Mouse (Mus musculus) neural tube, embryonic 12.5 days (tissue): ENCODE results near the gene Otub1. TPM values are rescaled to one million over a fixed set of nuclear protein-coding genes. Genes with fewer than 3 reads are reported as not detected.

ENCODE experiments used
- ATAC-seq: fragments of 200-750 bp; cut with Nextera tagmentation; 2 replicates; pipeline ENCODE4 v1.8.0; 2017; ENCODE audit warnings: low read depth, mild to moderate bottlenecking, moderate TSS enrichment, moderate library complexity; ENCODE audit not compliant: low FRiP score
- H3K27ac ChIP-seq: fragments of 300-500 bp; sonication (generic); 2 replicates; pipeline ENCODE4 v1.5.1; 2016
- H3K27me3 ChIP-seq: fragments of 300-500 bp; sonication (generic); replicated peaks from 2 replicates; pipeline ENCODE4 v1.6.1; 2016; ENCODE audit warnings: mild to moderate bottlenecking
- H3K36me3 ChIP-seq: fragments of 300-500 bp; sonication (generic); 2 replicates; pipeline ENCODE4 v1.6.1; 2016; ENCODE audit warnings: mild to moderate bottlenecking
- H3K4me1 ChIP-seq: fragments of 300-500 bp; sonication (generic); 2 replicates; pipeline ENCODE4 v1.6.1; 2016
- H3K4me2 ChIP-seq: fragments of 300-500 bp; sonication (generic); replicated peaks from 2 replicates; pipeline ENCODE4 v1.6.1; 2016; ENCODE audit warnings: mild to moderate bottlenecking
- H3K4me3 ChIP-seq: fragments of 300-500 bp; sonication (generic); 2 replicates; pipeline ENCODE4 v1.5.1; 2016
- H3K9ac ChIP-seq: fragments of 300-500 bp; sonication (generic); 2 replicates; pipeline ENCODE4 v1.6.1; 2016; ENCODE audit warnings: mild to moderate bottlenecking
- H3K9me3 ChIP-seq: fragments of 300-500 bp; sonication (generic); 2 replicates; pipeline ENCODE4 v1.6.1; 2016; ENCODE audit warnings: mild to moderate bottlenecking
- WGBS: fragments of 180-500 bp; shearing (Covaris S2); methylation state at CpG from one replicate; pipeline ENCODE4 v1.1.7; 2016; 5-methylcytosine and 5-hydroxymethylcytosine counted together
- polyA plus RNA-seq: library from polyadenylated mRNA; unstranded; fragments of >200 nt; fragmentation: Nextera tagmentation; extraction: Ambion mirVana; gene quantifications from 2 replicates; pipeline ENCODE4 v1.2.1, GENCODE M21; 2016

Gene Otub1
- polyA plus RNA-seq, 1 experiment from 2014 or later, result 244 TPM

- Histone ChIP-seq H3K36me3 (peaks cover 67% of the 10 kb centered on the region), H3K4me2 (no peak overlapping the region), H3K9ac (no peak overlapping the region), H3K9me3 (no peaks in the 10 kb centered on the region), H3K4me3 (no peak overlapping the region), H3K4me1 (peaks cover 31% of the 10 kb centered on the region), H3K27me3 (peaks cover 2% of the 10 kb centered on the region; the same call in 1 of the 2 replicates), H3K27ac (no peak overlapping the region)
- WGBS, result 69% methylated on average over 1 of the region's 1 CpGs
- ATAC-seq, result no peak
Measured at GRCm38 (mm10) chr19:7200427-7200826, 5.7 kb downstream of the Otub1 start.

GRCm38 (mm10) chr19:7199089-7199488, 7.0 kb downstream of the Otub1 start:
- H3K4me3 ChIP-seq, result no peak overlapping the region
- peaks cover 18% of the 10 kb centered on the region for H3K4me1 ChIP-seq
- no peak overlapping the region for H3K27ac ChIP-seq
- WGBS, result 95% methylated on average over 13 of the region's 13 CpGs
- H3K9ac ChIP-seq, result no peak overlapping the region
- H3K36me3 ChIP-seq, result peaks cover 64% of the 10 kb centered on the region
- H3K27me3 ChIP-seq, result peaks cover 6% of the 10 kb centered on the region; the same call in 1 of the 2 replicates
- H3K9me3 ChIP-seq, result no peaks in the 10 kb centered on the region
- H3K4me2 ChIP-seq, result no peak overlapping the region
- ATAC-seq, result no peak

GRCm38 (mm10) chr19:7197445-7197844, 8.7 kb downstream of the Otub1 start:
- no peaks in the 10 kb centered on the region for H3K9me3 ChIP-seq
- peak; percentile 48 for ATAC-seq
- 81% methylated on average over 9 of the region's 9 CpGs for WGBS
- H3K27ac ChIP-seq, result no peak overlapping the region
- peaks cover 47% of the 10 kb centered on the region for H3K36me3 ChIP-seq
- no peak overlapping the region for H3K4me3 ChIP-seq
- no peak overlapping the region for H3K9ac ChIP-seq
- no peak overlapping the region for H3K4me2 ChIP-seq
- H3K4me1 ChIP-seq, result peaks cover 22% of the 10 kb centered on the region
- peaks cover 14% of the 10 kb centered on the region; the same call in 1 of the 2 replicates for H3K27me3 ChIP-seq

GRCm38 (mm10) chr19:7196741-7197270, 9.3 kb downstream of the Otub1 start:
- ATAC-seq, result peak; percentile 18; the same call in 1 of the 2 replicates
- Histone ChIP-seq H3K27ac (0 out of 2 replicates have a peak overlapping the region, but pooled peaks have one; percentile 3), H3K4me3 (no peak overlapping the region), H3K9me3 (no peaks in the 10 kb centered on the region), H3K4me2 (no peak overlapping the region), H3K9ac (no peak overlapping the region), H3K27me3 (peaks cover 14% of the 10 kb centered on the region; the same call in 1 of the 2 replicates), H3K4me1 (peaks cover 29% of the 10 kb centered on the region), H3K36me3 (peaks cover 44% of the 10 kb centered on the region)
- 11% methylated on average over 17 of the region's 17 CpGs for WGBS

GRCm38 (mm10) chr19:7195900-7196728, 10.0 kb downstream of the Otub1 start:
- 0 out of 2 replicates have a peak overlapping the region, but pooled peaks have one; percentile 3 for H3K27ac ChIP-seq
- H3K4me1 ChIP-seq, result peaks cover 36% of the 10 kb centered on the region
- no peak overlapping the region for H3K9ac ChIP-seq
- H3K4me3 ChIP-seq, result no peak overlapping the region
- H3K36me3 ChIP-seq, result peaks cover 37% of the 10 kb centered on the region
- ATAC-seq, result no peak
- WGBS, result 18% methylated on average over 33 of the region's 33 CpGs
- H3K27me3 ChIP-seq, result peaks cover 14% of the 10 kb centered on the region; the same call in 1 of the 2 replicates
- no peaks in the 10 kb centered on the region for H3K9me3 ChIP-seq
- H3K4me2 ChIP-seq, result 0 out of 2 replicates have a peak overlapping the region, but pooled peaks have one; percentile 5

- ATAC-seq, result no peak
- no peak overlapping the region for H3K9ac ChIP-seq
- no peak overlapping the region for H3K4me3 ChIP-seq
- peaks cover 33% of the 10 kb centered on the region for H3K27me3 ChIP-seq
- peaks cover 2% of the 10 kb centered on the region; the same call in 1 of the 2 replicates for H3K36me3 ChIP-seq
- H3K4me1 ChIP-seq, result peaks cover 40% of the 10 kb centered on the region
- no peaks in the 10 kb centered on the region for H3K9me3 ChIP-seq
- no peak overlapping the region; the same call in 1 of the 2 replicates for H3K4me2 ChIP-seq
- WGBS, result 18% methylated on average over 2 of the region's 2 CpGs
- H3K27ac ChIP-seq, result no peak overlapping the region
Measured at GRCm38 (mm10) chr19:7192561-7192967, 13.6 kb downstream of the Otub1 start.

- Histone ChIP-seq H3K4me1 (peaks cover 38% of the 10 kb centered on the region), H3K27me3 (peaks cover 33% of the 10 kb centered on the region), H3K4me2 (no peak overlapping the region), H3K9ac (no peak overlapping the region), H3K4me3 (no peak overlapping the region), H3K27ac (no peak overlapping the region), H3K36me3 (no peaks in the 10 kb centered on the region), H3K9me3 (no peaks in the 10 kb centered on the region)
- no peak for ATAC-seq
- WGBS, result 43% methylated on average over 6 of the region's 6 CpGs
Measured at GRCm38 (mm10) chr19:7191639-7192038, 14.5 kb downstream of the Otub1 start.

GRCm38 (mm10) chr19:7190986-7191385, 15.1 kb downstream of the Otub1 start:
- Histone ChIP-seq H3K36me3 (no peaks in the 10 kb centered on the region), H3K27me3 (peaks cover 34% of the 10 kb centered on the region)

GRCm38 (mm10) chr19:7189026-7189425, 17.1 kb downstream of the Otub1 start:
- H3K4me1 ChIP-seq, result peaks cover 48% of the 10 kb centered on the region

More at GRCm38 (mm10) chr19:7190986-7191385, 15.1 kb downstream of the Otub1 start:
- H3K27ac ChIP-seq, result no peak overlapping the region
- no peak overlapping the region for H3K9ac ChIP-seq
- H3K9me3 ChIP-seq, result no peaks in the 10 kb centered on the region
- no peak overlapping the region for H3K4me2 ChIP-seq
- ATAC-seq, result no peak
- WGBS, result 61% methylated on average over 5 of the region's 5 CpGs
- H3K4me3 ChIP-seq, result no peak overlapping the region
- peaks cover 41% of the 10 kb centered on the region for H3K4me1 ChIP-seq

GRCm38 (mm10) chr19:7187157-7187556, 19.0 kb downstream of the Otub1 start:
- H3K27me3 ChIP-seq, result peaks cover 53% of the 10 kb centered on the region
- no peak overlapping the region for H3K4me2 ChIP-seq
- ATAC-seq, result no peak
- H3K9ac ChIP-seq, result no peak overlapping the region
- H3K9me3 ChIP-seq, result no peaks in the 10 kb centered on the region
- H3K4me1 ChIP-seq, result peaks cover 49% of the 10 kb centered on the region
- H3K4me3 ChIP-seq, result no peak overlapping the region
- no peak overlapping the region for H3K27ac ChIP-seq
- H3K36me3 ChIP-seq, result no peaks in the 10 kb centered on the region
- WGBS, result 43% methylated on average over 5 of the region's 5 CpGs

More at GRCm38 (mm10) chr19:7189026-7189425, 17.1 kb downstream of the Otub1 start:
- Histone ChIP-seq H3K4me3 (no peak overlapping the region), H3K27me3 (peaks cover 43% of the 10 kb centered on the region), H3K4me2 (no peak overlapping the region), H3K9me3 (no peaks in the 10 kb centered on the region), H3K36me3 (no peaks in the 10 kb centered on the region), H3K9ac (no peak overlapping the region), H3K27ac (no peak overlapping the region)
- WGBS, result 76% methylated on average over 4 of the region's 4 CpGs
- ATAC-seq, result no peak

- Histone ChIP-seq H3K4me1 (peaks cover 44% of the 10 kb centered on the region), H3K9ac (no peak overlapping the region), H3K27me3 (peaks cover 65% of the 10 kb centered on the region), H3K4me3 (no peak overlapping the region), H3K36me3 (no peaks in the 10 kb centered on the region), H3K9me3 (no peaks in the 10 kb centered on the region), H3K27ac (no peak overlapping the region), H3K4me2 (peak overlapping the region; percentile 38)
- WGBS, result under 1% methylated on average over 18 of the region's 18 CpGs
- ATAC-seq, result no peak
Measured at GRCm38 (mm10) chr19:7185715-7186291, 20.3 kb downstream of the Otub1 start.

GRCm38 (mm10) chr19:7185059-7185458, 21.1 kb downstream of the Otub1 start:
- Histone ChIP-seq H3K9me3 (no peaks in the 10 kb centered on the region), H3K27me3 (peaks cover 72% of the 10 kb centered on the region), H3K27ac (no peak overlapping the region), H3K4me3 (no peak overlapping the region), H3K4me1 (peaks cover 44% of the 10 kb centered on the region), H3K4me2 (0 out of 2 replicates have a peak overlapping the region, but pooled peaks have one; percentile 38), H3K9ac (no peak overlapping the region), H3K36me3 (no peaks in the 10 kb centered on the region)
- ATAC-seq, result no peak
- 33% methylated on average over 4 of the region's 4 CpGs for WGBS
